Mouse (Mus musculus) hindbrain, embryonic 13.5 days (tissue): ENCODE data around the gene Hopx. TPM values are rescaled to one million over a fixed set of nuclear protein-coding genes. Genes with fewer than 3 reads are reported as not detected.

Source experiments
- ATAC-seq: fragments of 200-750 bp; cut with Nextera tagmentation; 2 replicates; pipeline ENCODE4 v1.8.0; 2017; ENCODE audit warnings: moderate TSS enrichment; ENCODE audit not compliant: low FRiP score
- H3K27ac ChIP-seq: fragments of 300-500 bp; sonication (generic); 2 replicates; pipeline ENCODE4 v1.5.1; 2015; ENCODE audit warnings: inconsistent platforms, mild to moderate bottlenecking, moderate library complexity
- H3K27me3 ChIP-seq: fragments of 300-500 bp; sonication (generic); 2 replicates; pipeline ENCODE4 v1.6.1; 2015; ENCODE audit warnings: mild to moderate bottlenecking, inconsistent platforms
- H3K36me3 ChIP-seq: fragments of 300-500 bp; sonication (generic); 2 replicates; pipeline ENCODE4 v1.6.1; 2015; ENCODE audit warnings: mild to moderate bottlenecking, inconsistent platforms
- H3K4me1 ChIP-seq: fragments of 300-500 bp; sonication (generic); replicated peaks from 2 replicates; pipeline ENCODE4 v1.6.1; 2015; ENCODE audit warnings: inconsistent platforms
- H3K4me2 ChIP-seq: fragments of 300-500 bp; sonication (generic); 2 replicates; pipeline ENCODE4 v1.6.1; 2015; ENCODE audit warnings: inconsistent platforms, mild to moderate bottlenecking, moderate library complexity
- H3K4me3 ChIP-seq: fragments of 300-500 bp; sonication (generic); 2 replicates; pipeline ENCODE4 v1.5.1; 2015; ENCODE audit warnings: mild to moderate bottlenecking, inconsistent platforms
- H3K9ac ChIP-seq: fragments of 300-500 bp; sonication (generic); 2 replicates; pipeline ENCODE4 v1.6.1; 2015; ENCODE audit warnings: mild to moderate bottlenecking, inconsistent platforms
- H3K9me3 ChIP-seq: fragments of 300-500 bp; sonication (generic); 2 replicates; pipeline ENCODE4 v1.6.1; 2016; ENCODE audit warnings: inconsistent platforms
- WGBS: fragments of 180-500 bp; shearing (Covaris S2); methylation state at CpG from one replicate; pipeline ENCODE4 v1.1.7; 2015; 5-methylcytosine and 5-hydroxymethylcytosine counted together
- polyA plus RNA-seq: library from polyadenylated mRNA; unstranded; fragments of >200 nt; fragmentation: Nextera tagmentation; extraction: Ambion mirVana; gene quantifications from 2 replicates; pipeline ENCODE4 v1.2.1, GENCODE M21; 2015

The Hopx gene
- polyA plus RNA-seq, 1 experiment from 2014 or later, result 6.4 TPM

DNA sequence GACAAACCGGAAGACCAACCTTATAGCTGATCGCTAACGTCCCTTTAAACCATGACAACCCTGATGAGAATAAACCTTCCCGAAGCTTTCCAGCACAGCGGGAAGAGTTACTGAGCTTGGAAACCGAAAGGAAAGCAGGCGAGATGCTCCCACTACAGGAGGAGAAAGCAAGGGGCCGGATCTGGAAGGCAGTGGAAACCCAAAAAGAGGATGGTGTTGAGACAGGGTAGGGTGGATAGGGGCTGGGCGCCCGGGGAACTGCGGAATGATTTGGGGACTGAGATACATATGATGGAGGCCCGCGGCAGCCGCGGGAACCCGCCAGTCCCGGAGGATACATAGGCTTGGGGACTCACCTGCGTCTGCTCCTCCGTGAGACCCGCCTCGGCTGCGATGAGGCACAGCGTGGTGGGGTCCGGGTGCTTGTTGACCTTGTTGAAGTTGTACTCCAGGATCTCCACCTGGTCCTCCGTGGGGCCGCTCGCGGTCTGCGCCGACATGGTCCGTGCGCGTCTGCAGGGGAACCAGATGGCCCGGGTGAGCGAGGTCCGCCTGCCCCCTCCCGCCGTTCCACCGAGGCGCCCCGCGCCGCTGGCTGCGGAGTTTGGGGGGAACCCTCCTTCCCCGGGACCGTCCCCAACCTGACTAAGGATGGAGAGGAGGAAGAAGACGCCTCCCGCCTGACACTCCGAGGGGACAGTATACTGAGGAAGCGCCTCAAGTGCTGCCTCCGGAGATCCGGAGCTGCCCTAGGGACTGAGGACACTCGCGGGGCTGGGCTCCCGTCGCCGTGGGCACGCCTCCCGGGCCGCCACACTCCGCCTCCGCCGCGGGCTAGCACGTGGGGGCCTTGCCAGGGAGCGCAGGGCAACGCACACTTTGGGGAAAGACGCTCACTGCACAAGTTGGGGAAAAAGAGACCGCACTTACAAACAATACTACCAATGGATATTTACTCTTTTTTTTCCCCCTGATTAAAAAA lies 20.1 kb downstream of the Hopx start:
- ATAC-seq, result peak; percentile 62
- Histone ChIP-seq H3K4me1 (peaks cover 24% of the 10 kb centered on the region), H3K9ac (peak overlapping the region; percentile 74), H3K27ac (peak overlapping the region; percentile 55), H3K27me3 (peaks cover 27% of the 10 kb centered on the region), H3K4me2 (peak overlapping the region; percentile 100), H3K9me3 (no peaks in the 10 kb centered on the region), H3K36me3 (no peaks in the 10 kb centered on the region), H3K4me3 (peak overlapping the region; percentile 65)
- under 1% methylated on average over 69 of the region's 69 CpGs for WGBS

GRCm38 (mm10) chr5:77093961-77094360 lies 21.0 kb downstream of the Hopx start:
- H3K4me2 ChIP-seq, result peak overlapping the region; percentile 100
- ATAC-seq, result no peak
- H3K4me1 ChIP-seq, result peaks cover 26% of the 10 kb centered on the region
- H3K4me3 ChIP-seq, result peak overlapping the region; percentile 65
- H3K9ac ChIP-seq, result peak overlapping the region; percentile 74; the same call in 1 of the 2 replicates
- WGBS, result 23% methylated on average over 8 of the region's 8 CpGs
- no peaks in the 10 kb centered on the region for H3K36me3 ChIP-seq
- no peaks in the 10 kb centered on the region for H3K9me3 ChIP-seq
- H3K27ac ChIP-seq, result 0 out of 2 replicates have a peak overlapping the region, but pooled peaks have one; percentile 32
- peaks cover 27% of the 10 kb centered on the region for H3K27me3 ChIP-seq

- WGBS, result 76% methylated on average over 5 of the region's 5 CpGs
- Histone ChIP-seq H3K36me3 (no peaks in the 10 kb centered on the region), H3K4me2 (peak overlapping the region; percentile 35), H3K9ac (no peak overlapping the region), H3K4me3 (peak overlapping the region; percentile 6; the same call in 1 of the 2 replicates), H3K27me3 (peaks cover 27% of the 10 kb centered on the region), H3K27ac (no peak overlapping the region), H3K9me3 (no peaks in the 10 kb centered on the region), H3K4me1 (peaks cover 26% of the 10 kb centered on the region)
- ATAC-seq, result no peak
These were observed 22.4 kb downstream of the Hopx start for GRCm38 (mm10) chr5:77092531-77092930.

GRCm38 (mm10) chr5:77091923-77092322 lies 23.0 kb downstream of the Hopx start:
- Histone ChIP-seq H3K27ac (no peak overlapping the region), H3K9ac (no peak overlapping the region), H3K4me1 (peaks cover 26% of the 10 kb centered on the region), H3K9me3 (no peaks in the 10 kb centered on the region), H3K4me3 (no peak overlapping the region), H3K27me3 (peaks cover 22% of the 10 kb centered on the region), H3K36me3 (no peaks in the 10 kb centered on the region), H3K4me2 (no peak overlapping the region; the same call in 1 of the 2 replicates)
- ATAC-seq, result no peak
- 85% methylated on average over 3 of the region's 3 CpGs for WGBS

DNA sequence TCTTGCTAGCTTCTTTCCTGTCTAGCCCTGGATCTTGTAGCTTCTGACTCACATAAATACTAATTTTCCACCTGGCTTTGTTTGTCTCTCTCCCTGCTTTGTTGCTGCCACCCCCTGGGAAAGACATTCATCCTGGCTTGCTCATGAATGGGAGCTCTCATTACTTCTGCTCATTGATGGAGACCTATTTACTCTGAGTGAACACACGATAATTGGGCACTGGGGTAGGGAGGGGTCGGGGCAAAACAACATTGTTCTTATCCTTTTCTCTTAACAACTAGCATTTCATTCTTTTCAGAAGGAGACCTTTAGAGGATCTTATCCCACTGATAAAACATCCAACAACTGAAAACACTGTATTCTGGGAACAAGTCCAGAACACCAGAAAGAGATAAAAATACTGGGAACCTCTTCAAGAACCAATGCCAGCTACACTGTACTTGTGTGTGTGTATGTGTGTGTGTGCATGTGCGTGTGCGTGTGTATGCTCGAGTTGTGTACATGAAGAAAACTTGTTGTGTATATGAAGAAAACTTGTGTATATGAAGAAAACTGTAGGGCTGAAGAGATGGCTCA lies 24.3 kb downstream of the Hopx start:
- WGBS, result 54% methylated on average over 5 of the region's 5 CpGs
- H3K4me1 ChIP-seq, result peaks cover 25% of the 10 kb centered on the region
- H3K27me3 ChIP-seq, result peaks cover 10% of the 10 kb centered on the region
- no peak overlapping the region for H3K4me3 ChIP-seq
- no peaks in the 10 kb centered on the region for H3K36me3 ChIP-seq
- H3K9me3 ChIP-seq, result no peaks in the 10 kb centered on the region
- H3K4me2 ChIP-seq, result no peak overlapping the region
- H3K27ac ChIP-seq, result peak overlapping the region; percentile 24
- no peak overlapping the region for H3K9ac ChIP-seq
- peak; percentile 53 for ATAC-seq

DNA sequence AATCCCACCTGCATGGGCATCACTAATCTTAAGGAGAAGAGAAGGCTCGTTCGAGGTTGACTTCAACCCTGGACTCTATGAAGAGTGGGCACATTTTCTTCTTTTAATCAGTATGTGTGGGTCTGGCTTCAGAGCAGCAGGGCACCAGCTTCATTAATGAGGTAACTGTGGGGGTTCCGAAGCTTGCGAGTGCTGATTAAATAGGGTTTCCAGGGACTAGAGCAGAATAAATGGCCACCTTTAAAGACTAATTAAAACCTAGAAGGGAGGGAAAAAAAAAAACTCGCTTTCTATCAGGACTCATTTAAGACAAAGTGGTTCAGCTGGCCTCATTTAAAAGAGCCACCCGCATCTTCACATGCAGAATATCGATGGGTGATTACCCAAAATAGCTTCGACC lies 25.0 kb downstream of the Hopx start:
- Histone ChIP-seq H3K27me3 (peaks cover 9% of the 10 kb centered on the region; the same call in 1 of the 2 replicates), H3K4me2 (no peak overlapping the region), H3K4me3 (no peak overlapping the region), H3K4me1 (peaks cover 18% of the 10 kb centered on the region), H3K27ac (peak overlapping the region; percentile 24), H3K9me3 (no peaks in the 10 kb centered on the region), H3K9ac (no peak overlapping the region), H3K36me3 (no peaks in the 10 kb centered on the region)
- no peak for ATAC-seq
- WGBS, result 36% methylated on average over 8 of the region's 8 CpGs

DNA sequence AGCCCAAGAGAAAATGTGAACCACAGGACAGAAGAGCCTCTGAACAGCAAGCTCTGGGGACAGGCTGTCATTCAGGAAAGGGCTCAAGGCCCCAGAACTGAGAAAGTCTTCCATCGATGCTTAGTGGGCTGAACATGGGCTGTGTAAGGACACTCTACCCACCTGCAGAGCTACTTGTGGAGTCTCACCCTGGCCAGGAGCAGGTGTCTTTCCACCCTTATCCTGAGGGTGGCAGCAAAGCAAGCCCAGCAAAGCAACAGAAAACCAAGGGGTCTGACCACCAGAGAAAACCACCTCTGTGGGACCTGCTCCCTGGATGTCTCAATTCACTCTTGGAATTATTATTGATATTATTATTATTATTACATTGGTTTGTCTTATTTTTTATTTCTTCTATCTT lies 25.6 kb downstream of the Hopx start:
- WGBS, result 64% methylated on average over 1 of the region's 1 CpGs
- H3K27ac ChIP-seq, result peak overlapping the region; percentile 24; the same call in 1 of the 2 replicates
- H3K4me2 ChIP-seq, result no peak overlapping the region

DNA sequence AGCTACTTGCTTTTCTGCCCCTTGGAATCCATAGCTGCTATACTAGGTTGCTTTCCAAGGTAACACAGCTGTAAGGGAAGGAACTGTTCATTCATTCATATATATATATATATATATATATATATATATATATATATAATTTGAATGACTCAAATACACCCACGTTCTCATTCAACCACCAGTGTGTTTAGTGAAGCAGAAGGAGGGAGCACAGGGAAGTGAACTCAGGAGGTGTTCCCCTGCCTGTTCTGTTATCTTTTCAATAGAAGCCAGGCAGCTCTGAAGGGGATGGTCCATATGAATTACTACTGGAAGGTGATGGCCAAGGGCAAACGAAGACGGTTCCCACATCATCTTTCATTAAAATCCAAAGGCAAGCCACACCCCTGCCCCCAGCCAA lies 27.8 kb downstream of the Hopx start:
- WGBS, result 90% methylated on average over 3 of the region's 3 CpGs
- Histone ChIP-seq H3K4me3 (no peak overlapping the region), H3K27me3 (no peaks in the 10 kb centered on the region), H3K4me2 (no peak overlapping the region), H3K9ac (no peak overlapping the region), H3K4me1 (peaks cover 11% of the 10 kb centered on the region), H3K9me3 (no peaks in the 10 kb centered on the region), H3K27ac (no peak overlapping the region), H3K36me3 (no peaks in the 10 kb centered on the region)
- no peak for ATAC-seq

More for the DNA sequence above, 25.6 kb downstream of the Hopx start:
- Histone ChIP-seq H3K9me3 (no peaks in the 10 kb centered on the region), H3K4me3 (no peak overlapping the region), H3K27me3 (peaks cover 9% of the 10 kb centered on the region; the same call in 1 of the 2 replicates), H3K9ac (no peak overlapping the region), H3K4me1 (peaks cover 17% of the 10 kb centered on the region), H3K36me3 (no peaks in the 10 kb centered on the region)
- no peak for ATAC-seq

DNA sequence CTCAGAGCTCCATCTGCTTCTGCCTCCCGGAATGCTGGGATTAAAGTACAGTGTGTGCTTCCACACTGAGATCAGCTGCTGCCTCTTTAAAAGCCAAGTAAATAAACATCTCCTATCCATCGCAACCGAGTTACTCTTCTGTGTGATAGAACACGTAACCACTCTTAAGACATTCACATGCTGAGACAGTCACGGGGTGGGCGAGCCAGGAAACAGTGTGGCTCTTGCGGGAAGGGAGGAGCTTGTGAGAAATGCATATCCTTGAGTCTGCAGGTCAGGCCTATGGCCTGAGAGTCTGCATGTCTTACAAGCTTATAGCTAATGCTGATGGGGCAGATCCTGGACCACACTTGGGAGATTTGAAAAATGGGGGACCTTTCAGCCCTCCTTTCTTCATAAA lies 28.4 kb downstream of the Hopx start:
- WGBS, result 89% methylated on average over 7 of the region's 7 CpGs
- Histone ChIP-seq H3K9ac (no peak overlapping the region), H3K4me2 (no peak overlapping the region), H3K4me3 (no peak overlapping the region), H3K27me3 (no peaks in the 10 kb centered on the region), H3K27ac (no peak overlapping the region), H3K4me1 (peaks cover 9% of the 10 kb centered on the region), H3K36me3 (no peaks in the 10 kb centered on the region), H3K9me3 (no peaks in the 10 kb centered on the region)
- ATAC-seq, result no peak

- WGBS, result 86% methylated on average over 10 of the region's 10 CpGs
- Histone ChIP-seq H3K4me2 (no peak overlapping the region), H3K4me1 (peaks cover 7% of the 10 kb centered on the region; the same call in 1 of the 2 replicates), H3K27me3 (no peaks in the 10 kb centered on the region), H3K27ac (no peak overlapping the region), H3K9me3 (no peaks in the 10 kb centered on the region), H3K9ac (no peak overlapping the region), H3K4me3 (no peak overlapping the region), H3K36me3 (no peaks in the 10 kb centered on the region)
- no peak for ATAC-seq
These were observed 29.0 kb downstream of the Hopx start for GRCm38 (mm10) chr5:77085753-77086450.

GRCm38 (mm10) chr5:77084418-77084817 lies 30.5 kb downstream of the Hopx start:
- 95% methylated on average over 4 of the region's 4 CpGs for WGBS
- no peak for ATAC-seq
- H3K4me3 ChIP-seq, result no peak overlapping the region

GRCm38 (mm10) chr5:77082735-77083134 lies 32.2 kb downstream of the Hopx start:
- H3K27ac ChIP-seq, result no peak overlapping the region
- no peaks in the 10 kb centered on the region for H3K27me3 ChIP-seq
- no peaks in the 10 kb centered on the region for H3K4me1 ChIP-seq
- H3K9ac ChIP-seq, result no peak overlapping the region
- H3K4me3 ChIP-seq, result no peak overlapping the region
- 85% methylated on average over 7 of the region's 7 CpGs for WGBS
- no peak for ATAC-seq
- H3K36me3 ChIP-seq, result no peaks in the 10 kb centered on the region
- no peak overlapping the region for H3K4me2 ChIP-seq
- no peaks in the 10 kb centered on the region for H3K9me3 ChIP-seq

More at GRCm38 (mm10) chr5:77084418-77084817, 30.5 kb downstream of the Hopx start:
- Histone ChIP-seq H3K9ac (no peak overlapping the region), H3K4me1 (no peaks in the 10 kb centered on the region), H3K27ac (no peak overlapping the region), H3K36me3 (no peaks in the 10 kb centered on the region), H3K4me2 (no peak overlapping the region), H3K27me3 (no peaks in the 10 kb centered on the region), H3K9me3 (no peaks in the 10 kb centered on the region)
